Mouse (Mus musculus): ENCODE measurements around the gene Dph5. TPM values are rescaled to one million over a fixed set of nuclear protein-coding genes. Genes with fewer than 3 reads are reported as not detected.

The Dph5 gene
- polyA plus RNA-seq (2012), result 0.12 and 0.14 TPM in 2 replicates

DNA sequence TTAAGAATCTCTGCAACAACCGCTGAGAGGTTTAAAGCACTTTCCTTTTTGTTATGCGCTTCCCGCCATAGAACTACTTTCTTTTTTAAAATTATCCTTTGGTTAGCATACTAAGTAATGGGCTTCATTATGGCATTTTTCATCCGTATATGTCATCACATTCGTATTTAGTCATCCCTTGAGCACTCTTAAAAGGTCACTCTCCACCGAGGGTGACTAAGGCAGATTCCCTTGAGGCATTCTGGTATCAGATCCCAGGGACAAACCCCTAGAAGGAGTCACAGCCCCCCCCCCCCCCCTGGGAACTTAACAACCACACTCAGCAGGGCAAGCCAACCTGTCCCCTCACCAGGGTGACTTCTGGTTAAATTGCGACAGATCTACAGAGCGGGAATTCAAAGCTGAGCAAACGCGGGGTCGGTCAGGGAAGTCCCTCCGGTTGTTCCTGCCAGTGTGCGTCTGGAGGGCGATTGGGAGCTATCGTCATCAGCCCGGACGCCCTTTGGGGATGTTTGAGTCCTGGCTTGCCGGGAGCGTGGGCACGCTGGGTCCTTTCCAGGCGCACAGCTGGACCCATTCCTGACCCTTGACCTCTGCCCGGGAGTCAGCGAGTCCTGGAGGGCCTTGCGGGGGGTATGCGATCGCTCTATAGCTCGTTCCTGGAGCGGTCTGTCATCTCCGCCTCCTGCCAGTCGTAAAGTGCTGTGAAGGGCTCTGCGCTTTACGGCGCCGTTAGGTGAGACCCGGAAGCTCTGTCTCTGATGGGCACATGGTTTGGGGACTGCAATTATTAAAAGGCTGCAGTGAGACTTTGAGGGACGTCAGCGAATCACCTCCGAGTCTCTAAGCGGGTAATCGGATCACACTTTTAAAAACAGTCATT is at the start of gene Dph5:
Gene Dph5, plus strand, starts transcription at position 411 of the 883 bp plus-strand sequence.
- Histone ChIP-seq H3K4me3 (replicated peaks) (peak within 1 kb of the TSS; percentile 93), H3K36me3 (ENCODE audit: control insufficient read depth) (peaks cover 11% of the 10 kb centered on the region), H3K27me3 (ENCODE audit: control insufficient read depth) (no peaks in the 10 kb centered on the region), H3K4me1 (ENCODE audit: control insufficient read depth) (peaks cover 15% of the 10 kb centered on the region), H3K9me3 (ENCODE audit: control insufficient read depth, low read length) (no peaks in the 10 kb centered on the region)
- peak; percentile 42; the same call in 1 of the 2 replicates for TF ChIP-seq GATA1 (IDR thresholded peaks at IDR 0.05; ENCODE audit: low read length)
- TF ChIP-seq TAL1 (IDR thresholded peaks at IDR 0.05; ENCODE audit: low read length), result no peak

- H3K4me1 ChIP-seq (ENCODE audit: control insufficient read depth), result peaks cover 2% of the 10 kb centered on the region; the same call in 1 of the 2 replicates
- no peaks in the 10 kb centered on the region for H3K27me3 ChIP-seq (ENCODE audit: control insufficient read depth)
- no peak for TF ChIP-seq GATA1 (IDR thresholded peaks at IDR 0.05; ENCODE audit: low read length)
- TF ChIP-seq TAL1 (IDR thresholded peaks at IDR 0.05; ENCODE audit: low read length), result no peak
- H3K9me3 ChIP-seq (ENCODE audit: control insufficient read depth, low read length), result no peaks in the 10 kb centered on the region
- H3K36me3 ChIP-seq (ENCODE audit: control insufficient read depth), result no peaks in the 10 kb centered on the region
- H3K4me3 ChIP-seq (replicated peaks), result no peak overlapping the region
Observed at GRCm38 (mm10) chr3:115844566-115844965, 43.1 kb upstream of the Dph5 start.

- H3K27me3 ChIP-seq (ENCODE audit: control insufficient read depth), result no peaks in the 10 kb centered on the region
- TF ChIP-seq GATA1 (IDR thresholded peaks at IDR 0.05; ENCODE audit: low read length) (no peak), TAL1 (IDR thresholded peaks at IDR 0.05; ENCODE audit: low read length) (no peak)
- no peaks in the 10 kb centered on the region for H3K9me3 ChIP-seq (ENCODE audit: control insufficient read depth, low read length)
- H3K4me1 ChIP-seq (ENCODE audit: control insufficient read depth), result peaks cover 2% of the 10 kb centered on the region; the same call in 1 of the 2 replicates
- H3K36me3 ChIP-seq (ENCODE audit: control insufficient read depth), result no peaks in the 10 kb centered on the region
- H3K4me3 ChIP-seq (replicated peaks), result no peak overlapping the region
Observed at GRCm38 (mm10) chr3:115845032-115845618, 42.5 kb upstream of the Dph5 start.

GRCm38 (mm10) chr3:115845724-115846123 is 41.9 kb upstream of the Dph5 start:
- H3K27me3 ChIP-seq (ENCODE audit: control insufficient read depth), result no peaks in the 10 kb centered on the region
- H3K9me3 ChIP-seq (ENCODE audit: control insufficient read depth, low read length), result no peaks in the 10 kb centered on the region
- H3K4me1 ChIP-seq (ENCODE audit: control insufficient read depth), result no peaks in the 10 kb centered on the region
- no peaks in the 10 kb centered on the region for H3K36me3 ChIP-seq (ENCODE audit: control insufficient read depth)
- no peak overlapping the region for H3K4me3 ChIP-seq (replicated peaks)
- no peak for TF ChIP-seq TAL1 (IDR thresholded peaks at IDR 0.05; ENCODE audit: low read length)
- TF ChIP-seq GATA1 (IDR thresholded peaks at IDR 0.05; ENCODE audit: low read length), result no peak

- TF ChIP-seq TAL1 (IDR thresholded peaks at IDR 0.05; ENCODE audit: low read length) (no peak), GATA1 (IDR thresholded peaks at IDR 0.05; ENCODE audit: low read length) (no peak)
- no peaks in the 10 kb centered on the region for H3K4me1 ChIP-seq (ENCODE audit: control insufficient read depth)
- H3K4me3 ChIP-seq (replicated peaks), result no peak overlapping the region
- no peaks in the 10 kb centered on the region for H3K27me3 ChIP-seq (ENCODE audit: control insufficient read depth)
- no peaks in the 10 kb centered on the region for H3K36me3 ChIP-seq (ENCODE audit: control insufficient read depth)
- no peaks in the 10 kb centered on the region for H3K9me3 ChIP-seq (ENCODE audit: control insufficient read depth, low read length)
Observed at GRCm38 (mm10) chr3:115846153-115846552, 41.5 kb upstream of the Dph5 start.

- Histone ChIP-seq H3K4me3 (replicated peaks) (no peak overlapping the region), H3K4me1 (ENCODE audit: control insufficient read depth) (no peaks in the 10 kb centered on the region), H3K36me3 (ENCODE audit: control insufficient read depth) (no peaks in the 10 kb centered on the region), H3K27me3 (ENCODE audit: control insufficient read depth) (no peaks in the 10 kb centered on the region), H3K9me3 (ENCODE audit: control insufficient read depth, low read length) (no peaks in the 10 kb centered on the region)
- TF ChIP-seq TAL1 (IDR thresholded peaks at IDR 0.05; ENCODE audit: low read length) (no peak), GATA1 (IDR thresholded peaks at IDR 0.05; ENCODE audit: low read length) (no peak)
Observed at GRCm38 (mm10) chr3:115848686-115849480, 38.8 kb upstream of the Dph5 start.

DNA sequence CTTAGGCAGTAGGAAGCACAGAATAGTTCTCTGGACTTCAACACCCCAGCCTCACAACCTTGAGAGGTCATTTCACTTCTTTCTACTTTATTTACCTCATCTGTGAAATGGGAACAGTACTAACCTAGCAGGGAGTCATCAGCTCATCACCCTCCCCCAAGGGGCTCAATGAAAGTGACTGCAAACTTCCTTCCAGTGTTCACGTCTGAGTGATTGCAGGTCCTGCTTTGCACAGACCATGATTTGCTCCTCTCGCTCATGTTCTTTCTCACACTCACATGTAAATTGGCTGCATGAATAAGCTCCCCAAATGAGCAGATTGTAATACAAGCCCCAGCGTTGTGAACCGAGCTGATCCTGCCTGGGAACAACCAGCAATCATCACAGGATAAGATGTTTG is 36.7 kb upstream of the Dph5 start:
- TF ChIP-seq TAL1 (IDR thresholded peaks at IDR 0.05; ENCODE audit: low read length) (no peak), GATA1 (IDR thresholded peaks at IDR 0.05; ENCODE audit: low read length) (no peak)
- Histone ChIP-seq H3K9me3 (ENCODE audit: control insufficient read depth, low read length) (no peaks in the 10 kb centered on the region), H3K27me3 (ENCODE audit: control insufficient read depth) (no peaks in the 10 kb centered on the region), H3K4me3 (replicated peaks) (no peak overlapping the region), H3K4me1 (ENCODE audit: control insufficient read depth) (no peaks in the 10 kb centered on the region), H3K36me3 (ENCODE audit: control insufficient read depth) (no peaks in the 10 kb centered on the region)

- no peak for TF ChIP-seq TAL1 (IDR thresholded peaks at IDR 0.05; ENCODE audit: low read length)
- no peak for TF ChIP-seq GATA1 (IDR thresholded peaks at IDR 0.05; ENCODE audit: low read length)
Observed at GRCm38 (mm10) chr3:115854672-115855191, 32.9 kb upstream of the Dph5 start.

More at GRCm38 (mm10) chr3:115854672-115855191, 32.9 kb upstream of the Dph5 start:
- Histone ChIP-seq H3K9me3 (ENCODE audit: control insufficient read depth, low read length) (no peaks in the 10 kb centered on the region), H3K36me3 (ENCODE audit: control insufficient read depth) (no peaks in the 10 kb centered on the region), H3K4me1 (ENCODE audit: control insufficient read depth) (no peaks in the 10 kb centered on the region), H3K27me3 (ENCODE audit: control insufficient read depth) (no peaks in the 10 kb centered on the region), H3K4me3 (replicated peaks) (no peak overlapping the region)

Data from erythroblast, embryonic 14.5 days (primary cell).